Mouse (Mus musculus): ENCODE data around the gene Rps25.

DNA sequence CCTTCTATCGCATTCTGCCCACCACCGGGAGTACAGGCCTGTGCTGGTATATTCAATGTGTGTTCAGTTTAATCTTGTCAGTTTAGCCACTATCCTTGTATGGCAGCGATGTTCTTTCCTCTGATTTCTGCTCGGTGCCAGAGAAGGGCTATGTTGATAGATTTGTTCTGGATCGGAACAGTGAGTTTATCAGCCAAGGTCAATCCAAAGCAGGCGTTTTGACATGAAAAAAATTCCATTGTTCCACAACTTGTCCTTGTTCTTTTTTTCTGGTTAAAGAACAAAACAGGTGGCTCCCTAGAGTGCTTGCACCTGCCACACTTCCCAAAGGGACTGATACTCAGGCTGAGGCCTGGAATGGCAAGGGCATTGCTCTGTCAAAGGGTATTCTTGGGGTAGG, 30.8 kb upstream of the Rps25 start:
- TF ChIP-seq POLR2A (IDR thresholded peaks at IDR 0.05; ENCODE audit: borderline replicate concordance, control insufficient read depth, low read depth, low read length) (no peak), CTCF (IDR thresholded peaks at IDR 0.05; ENCODE audit: control insufficient read depth, insufficient read depth, low read length) (no peak)

Measured in bone marrow, adult 2 months (tissue).